Mouse (Mus musculus) lung, postnatal 0 days (tissue): ENCODE measurements at regions not wholly inside any gene's neighbourhood (a gene's known extent, or its start where the extent isn't known, plus 50 kb on each side); places are given as distances from the start of the nearest gene placed in this dataset.

Experiments used
- CTCF ChIP-seq: IDR thresholded peaks from 2 replicates; pipeline ENCODE4 v1.5.1; 2016; ENCODE audit warnings: antibody characterized with exemption, mild to moderate bottlenecking
- EP300 ChIP-seq: IDR thresholded peaks from 2 replicates; pipeline ENCODE4 v1.6.1; 2016; ENCODE audit warnings: antibody characterized with exemption, mild to moderate bottlenecking, control low read depth

DNA sequence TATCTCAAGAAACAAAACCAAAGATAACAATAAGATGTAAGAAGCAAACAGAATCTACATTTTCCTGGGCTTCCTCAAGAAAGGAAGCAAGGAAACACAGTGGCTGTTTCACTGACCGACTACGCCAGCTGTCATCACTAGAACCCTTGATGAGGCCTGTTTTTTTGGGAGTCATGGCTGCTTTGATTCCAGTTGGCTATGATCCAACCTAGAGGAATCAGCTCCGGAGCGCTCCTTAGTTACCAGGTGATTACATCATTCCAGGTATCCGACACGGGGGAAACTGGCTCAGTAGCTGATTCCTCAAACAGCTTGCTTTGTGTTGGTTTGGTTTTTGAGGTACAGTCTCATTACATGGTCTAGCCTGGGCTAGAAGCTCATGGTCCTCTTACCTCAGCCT is 84.1 kb upstream of the Galnt15 start:
- TF ChIP-seq CTCF (no peak), EP300 (no peak)
